Mouse (Mus musculus): ENCODE measurements around the gene Kifap3. TPM values are rescaled to one million over a fixed set of nuclear protein-coding genes. Genes with fewer than 3 reads are reported as not detected.

Kifap3 gene
- polyA plus RNA-seq, 1 experiment from 2014 or later, result 155 TPM

GRCm38 (mm10) chr1:163929636-163930457, 150.5 kb downstream of the Kifap3 start:
- ATAC-seq, result peak; percentile 98
- H3K4me1 ChIP-seq (ENCODE audit: control insufficient read depth, insufficient read depth, low read length), result peaks cover 17% of the 10 kb centered on the region
- no peaks in the 10 kb centered on the region; the same call in 1 of the 2 replicates for H3K36me3 ChIP-seq (ENCODE audit: control insufficient read depth, insufficient read depth, low read length)
- no peaks in the 10 kb centered on the region for H3K27me3 ChIP-seq (ENCODE audit: control insufficient read depth, insufficient read depth, low read depth, low read length)
- H3K9me3 ChIP-seq (replicated peaks; ENCODE audit: control insufficient read depth, low read length, poor library complexity, severe bottlenecking), result no peaks in the 10 kb centered on the region
- under 1% methylated on average over 75 of the region's 77 CpGs for WGBS
- H3K4me2 ChIP-seq (ENCODE audit: low read length), result peak overlapping the region; percentile 90
- peak overlapping the region; percentile 95 for H3K4me3 ChIP-seq (ENCODE audit: low read depth, low read length)
- H3K9ac ChIP-seq (ENCODE audit: low read depth, low read length), result peak overlapping the region; percentile 95
- H3K27ac ChIP-seq (ENCODE audit: low read length), result peak overlapping the region; percentile 89

DNA sequence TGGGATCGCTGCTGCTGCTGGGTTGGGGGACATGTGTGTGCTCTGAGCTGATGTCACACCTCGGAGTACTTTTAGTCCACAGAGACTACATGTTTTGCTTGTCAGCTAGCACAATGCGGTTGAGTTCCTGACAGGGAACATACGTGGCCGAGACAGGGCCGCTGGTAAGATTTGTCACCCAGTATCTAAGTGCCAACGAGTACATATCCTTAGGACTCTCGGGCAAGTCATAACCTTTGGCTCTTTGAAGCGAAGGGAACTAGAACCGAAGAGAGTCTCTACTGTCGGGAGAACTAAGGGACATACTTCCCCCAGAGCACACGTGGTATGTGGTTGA, 151.0 kb downstream of the Kifap3 start:
- Histone ChIP-seq H3K36me3 (ENCODE audit: control insufficient read depth, insufficient read depth, low read length) (peaks cover 3% of the 10 kb centered on the region; the same call in 1 of the 2 replicates), H3K27me3 (ENCODE audit: control insufficient read depth, insufficient read depth, low read depth, low read length) (no peaks in the 10 kb centered on the region), H3K9me3 (replicated peaks; ENCODE audit: control insufficient read depth, low read length, poor library complexity, severe bottlenecking) (no peaks in the 10 kb centered on the region), H3K27ac (ENCODE audit: low read length) (peak overlapping the region; percentile 89), H3K4me1 (ENCODE audit: control insufficient read depth, insufficient read depth, low read length) (peaks cover 17% of the 10 kb centered on the region), H3K4me3 (ENCODE audit: low read depth, low read length) (peak overlapping the region; percentile 95), H3K4me2 (ENCODE audit: low read length) (peak overlapping the region; percentile 90), H3K9ac (ENCODE audit: low read depth, low read length) (peak overlapping the region; percentile 95)
- WGBS, result 4% methylated on average over 12 of the region's 12 CpGs
- ATAC-seq, result no peak; the same call in 1 of the 2 replicates

GRCm38 (mm10) chr1:163931801-163932200, 152.4 kb downstream of the Kifap3 start:
- no peak for ATAC-seq
- H3K4me2 ChIP-seq (ENCODE audit: low read length), result no peak overlapping the region
- H3K27me3 ChIP-seq (ENCODE audit: control insufficient read depth, insufficient read depth, low read depth, low read length), result no peaks in the 10 kb centered on the region
- no peak overlapping the region for H3K9ac ChIP-seq (ENCODE audit: low read depth, low read length)
- H3K9me3 ChIP-seq (replicated peaks; ENCODE audit: control insufficient read depth, low read length, poor library complexity, severe bottlenecking), result no peaks in the 10 kb centered on the region
- H3K36me3 ChIP-seq (ENCODE audit: control insufficient read depth, insufficient read depth, low read length), result peaks cover 3% of the 10 kb centered on the region; the same call in 1 of the 2 replicates
- peaks cover 17% of the 10 kb centered on the region for H3K4me1 ChIP-seq (ENCODE audit: control insufficient read depth, insufficient read depth, low read length)
- 84% methylated on average over 8 of the region's 8 CpGs for WGBS
- no peak overlapping the region for H3K27ac ChIP-seq (ENCODE audit: low read length)
- H3K4me3 ChIP-seq (ENCODE audit: low read depth, low read length), result no peak overlapping the region

- Histone ChIP-seq H3K4me3 (ENCODE audit: low read depth, low read length) (no peak overlapping the region), H3K9me3 (replicated peaks; ENCODE audit: control insufficient read depth, low read length, poor library complexity, severe bottlenecking) (no peaks in the 10 kb centered on the region), H3K27ac (ENCODE audit: low read length) (no peak overlapping the region), H3K4me2 (ENCODE audit: low read length) (no peak overlapping the region), H3K36me3 (ENCODE audit: control insufficient read depth, insufficient read depth, low read length) (peaks cover 8% of the 10 kb centered on the region), H3K27me3 (ENCODE audit: control insufficient read depth, insufficient read depth, low read depth, low read length) (no peaks in the 10 kb centered on the region), H3K4me1 (ENCODE audit: control insufficient read depth, insufficient read depth, low read length) (peaks cover 11% of the 10 kb centered on the region), H3K9ac (ENCODE audit: low read depth, low read length) (no peak overlapping the region)
- ATAC-seq, result no peak
- 96% methylated on average over 2 of the region's 2 CpGs for WGBS
These were observed 155.2 kb downstream of the Kifap3 start for GRCm38 (mm10) chr1:163934591-163934990.

DNA sequence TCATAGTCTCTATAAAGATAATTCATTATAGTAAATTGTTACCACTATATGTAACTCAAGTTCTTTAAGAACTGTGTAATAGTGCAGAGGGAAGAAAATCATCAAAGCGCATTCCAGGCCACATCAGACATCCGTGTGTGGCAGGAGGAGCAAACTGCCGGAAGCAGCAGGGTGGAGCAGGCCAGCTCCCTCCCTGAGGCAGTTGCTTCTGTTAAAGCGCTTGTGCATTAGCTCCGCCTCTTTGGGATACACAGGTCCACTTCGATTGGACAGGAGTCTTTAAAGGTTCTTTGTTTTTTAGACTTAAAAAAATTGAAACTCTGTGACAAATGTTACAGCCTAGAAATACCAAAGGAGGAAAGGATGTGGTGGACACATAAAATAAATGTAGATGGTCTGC, 162.7 kb downstream of the Kifap3 start:
- Histone ChIP-seq H3K27me3 (ENCODE audit: control insufficient read depth, insufficient read depth, low read depth, low read length) (no peaks in the 10 kb centered on the region), H3K4me2 (ENCODE audit: low read length) (no peak overlapping the region), H3K27ac (ENCODE audit: low read length) (no peak overlapping the region), H3K9me3 (replicated peaks; ENCODE audit: control insufficient read depth, low read length, poor library complexity, severe bottlenecking) (no peaks in the 10 kb centered on the region), H3K9ac (ENCODE audit: low read depth, low read length) (no peak overlapping the region), H3K36me3 (ENCODE audit: control insufficient read depth, insufficient read depth, low read length) (peaks cover 38% of the 10 kb centered on the region), H3K4me1 (ENCODE audit: control insufficient read depth, insufficient read depth, low read length) (no peaks in the 10 kb centered on the region), H3K4me3 (ENCODE audit: low read depth, low read length) (no peak overlapping the region)
- WGBS, result 72% methylated on average over 6 of the region's 6 CpGs
- ATAC-seq, result no peak

- H3K27me3 ChIP-seq (ENCODE audit: control insufficient read depth, insufficient read depth, low read depth, low read length), result no peaks in the 10 kb centered on the region
- ATAC-seq, result no peak
- no peak overlapping the region for H3K4me2 ChIP-seq (ENCODE audit: low read length)
- no peak overlapping the region for H3K4me3 ChIP-seq (ENCODE audit: low read depth, low read length)
- H3K27ac ChIP-seq (ENCODE audit: low read length), result no peak overlapping the region
- no peaks in the 10 kb centered on the region for H3K4me1 ChIP-seq (ENCODE audit: control insufficient read depth, insufficient read depth, low read length)
- peaks cover 24% of the 10 kb centered on the region for H3K36me3 ChIP-seq (ENCODE audit: control insufficient read depth, insufficient read depth, low read length)
- no peaks in the 10 kb centered on the region for H3K9me3 ChIP-seq (replicated peaks; ENCODE audit: control insufficient read depth, low read length, poor library complexity, severe bottlenecking)
- H3K9ac ChIP-seq (ENCODE audit: low read depth, low read length), result no peak overlapping the region
- 91% methylated on average over 2 of the region's 2 CpGs for WGBS
These were observed 174.0 kb downstream of the Kifap3 start for GRCm38 (mm10) chr1:163953396-163953795.

GRCm38 (mm10) chr1:163958036-163958435, 178.7 kb downstream of the Kifap3 start:
- no peak for ATAC-seq
- Histone ChIP-seq H3K4me2 (ENCODE audit: low read length) (no peak overlapping the region), H3K9me3 (replicated peaks; ENCODE audit: control insufficient read depth, low read length, poor library complexity, severe bottlenecking) (no peaks in the 10 kb centered on the region), H3K36me3 (ENCODE audit: control insufficient read depth, insufficient read depth, low read length) (peaks cover 5% of the 10 kb centered on the region), H3K4me3 (ENCODE audit: low read depth, low read length) (no peak overlapping the region), H3K27me3 (ENCODE audit: control insufficient read depth, insufficient read depth, low read depth, low read length) (no peaks in the 10 kb centered on the region), H3K27ac (ENCODE audit: low read length) (no peak overlapping the region), H3K4me1 (ENCODE audit: control insufficient read depth, insufficient read depth, low read length) (no peaks in the 10 kb centered on the region), H3K9ac (ENCODE audit: low read depth, low read length) (no peak overlapping the region)
- 90% methylated on average over 3 of the region's 3 CpGs for WGBS

- no peaks in the 10 kb centered on the region for H3K27me3 ChIP-seq (ENCODE audit: control insufficient read depth, insufficient read depth, low read depth, low read length)
- no peaks in the 10 kb centered on the region for H3K36me3 ChIP-seq (ENCODE audit: control insufficient read depth, insufficient read depth, low read length)
- H3K9me3 ChIP-seq (replicated peaks; ENCODE audit: control insufficient read depth, low read length, poor library complexity, severe bottlenecking), result no peaks in the 10 kb centered on the region
These were observed 184.8 kb downstream of the Kifap3 start for GRCm38 (mm10) chr1:163964008-163964689.

More at GRCm38 (mm10) chr1:163964008-163964689, 184.8 kb downstream of the Kifap3 start:
- H3K27ac ChIP-seq (ENCODE audit: low read length), result no peak overlapping the region
- no peak overlapping the region for H3K4me2 ChIP-seq (ENCODE audit: low read length)
- H3K4me3 ChIP-seq (ENCODE audit: low read depth, low read length), result no peak overlapping the region
- ATAC-seq, result no peak
- H3K9ac ChIP-seq (ENCODE audit: low read depth, low read length), result no peak overlapping the region
- H3K4me1 ChIP-seq (ENCODE audit: control insufficient read depth, insufficient read depth, low read length), result no peaks in the 10 kb centered on the region
- WGBS, result 94% methylated on average over 10 of the region's 10 CpGs

All from midbrain, embryonic 16.5 days (tissue).